Mouse (Mus musculus): ENCODE results near the gene Coq8a. TPM values are rescaled to one million over a fixed set of nuclear protein-coding genes. Genes with fewer than 3 reads are reported as not detected.

Coq8a gene
- polyA plus RNA-seq, 1 experiment from 2014 or later: 1.4 TPM

Other genes starting within 250 kb of the Coq8a start
- 16.4 and 17.1 TPM in 2 replicates for gene Cdc42bpa, start 239.1 kb downstream of the Coq8a start, polyA plus RNA-seq (2014; fragmentation: Nextera tagmentation; extraction: Ambion mirVana)
- gene Psen2, start 63.8 kb upstream of the Coq8a start, polyA plus RNA-seq (2014; fragmentation: Nextera tagmentation; extraction: Ambion mirVana): 5.7 and 6.1 TPM in 2 replicates
- 3.0 and 3.2 TPM in 2 replicates for gene Itpkb, start 130.9 kb upstream of the Coq8a start, polyA plus RNA-seq (2014; fragmentation: Nextera tagmentation; extraction: Ambion mirVana)